Mouse (Mus musculus) forebrain, embryonic 14.5 days (tissue): Measurements from ENCODE around the gene Klk6. TPM values are rescaled to one million over a fixed set of nuclear protein-coding genes. Genes with fewer than 3 reads are reported as not detected.
A peak's percentile ranks its signal among the peaks of the same experiment; 100 is the strongest.

Experiments
- ATAC-seq: fragments of 200-750 bp; cut with Nextera tagmentation; 2 replicates; pipeline ENCODE4 v1.8.0; 2017; ENCODE audit warnings: mild to moderate bottlenecking, moderate library complexity
- DNase-seq: peaks from one replicate; pipeline ENCODE4 v3.0.0-alpha.2; 2015; ENCODE audit warnings: low spot score
- H3K27ac ChIP-seq: fragments of 300-500 bp; sonication (generic); 2 replicates; pipeline ENCODE4 v1.5.1; 2014; ENCODE audit warnings: low read depth, mild to moderate bottlenecking, control low read depth, low read length, moderate library complexity
- H3K27me3 ChIP-seq: fragments of 300-500 bp; sonication (generic); replicated peaks from 2 replicates; pipeline ENCODE4 v1.6.1; 2014; ENCODE audit warnings: low read length, control low read depth, mixed read lengths; ENCODE audit not compliant: control insufficient read depth, insufficient read depth
- H3K36me3 ChIP-seq: fragments of 300-500 bp; sonication (generic); 2 replicates; pipeline ENCODE4 v1.6.1; 2014; ENCODE audit warnings: low read length, control low read depth; ENCODE audit not compliant: control insufficient read depth, insufficient read depth
- H3K4me1 ChIP-seq: fragments of 300-500 bp; sonication (generic); 2 replicates; pipeline ENCODE4 v1.6.1; 2014; ENCODE audit warnings: antibody characterized with exemption, low read length, control low read depth; ENCODE audit not compliant: control insufficient read depth, insufficient read depth
- H3K4me2 ChIP-seq: fragments of 300-500 bp; sonication (generic); 2 replicates; pipeline ENCODE4 v1.6.1; 2014; ENCODE audit warnings: mild to moderate bottlenecking, control low read depth, low read length
- H3K4me3 ChIP-seq: fragments of 300-500 bp; sonication (generic); 2 replicates; pipeline ENCODE4 v1.5.1; 2014; ENCODE audit warnings: low read depth, low read length, control low read depth
- H3K9ac ChIP-seq: fragments of 300-500 bp; sonication (generic); 2 replicates; pipeline ENCODE4 v1.6.1; 2014; ENCODE audit warnings: mild to moderate bottlenecking, low read length, control low read depth, moderate library complexity
- H3K9me3 ChIP-seq: fragments of 300-500 bp; sonication (generic); replicated peaks from 2 replicates; pipeline ENCODE4 v1.6.1; 2016; ENCODE audit warnings: low read length, control low read depth, mixed read lengths; ENCODE audit not compliant: control insufficient read depth
- WGBS: fragments of 180-500 bp; shearing (Covaris S2); extraction: QIAGEN DNeasy Blood & Tissue Kit; methylation state at CpG from one replicate; pipeline ENCODE4 v1.1.7; 2014; 5-methylcytosine and 5-hydroxymethylcytosine counted together
- polyA plus RNA-seq: library from polyadenylated mRNA; unstranded; fragments of >200 nt; fragmentation: Nextera tagmentation; extraction: Ambion mirVana; gene quantifications from 2 replicates; pipeline ENCODE4 v1.2.1, GENCODE M21; 2014

The Klk6 gene
- polyA plus RNA-seq, 1 experiment from 2014 or later: not detected

DNA sequence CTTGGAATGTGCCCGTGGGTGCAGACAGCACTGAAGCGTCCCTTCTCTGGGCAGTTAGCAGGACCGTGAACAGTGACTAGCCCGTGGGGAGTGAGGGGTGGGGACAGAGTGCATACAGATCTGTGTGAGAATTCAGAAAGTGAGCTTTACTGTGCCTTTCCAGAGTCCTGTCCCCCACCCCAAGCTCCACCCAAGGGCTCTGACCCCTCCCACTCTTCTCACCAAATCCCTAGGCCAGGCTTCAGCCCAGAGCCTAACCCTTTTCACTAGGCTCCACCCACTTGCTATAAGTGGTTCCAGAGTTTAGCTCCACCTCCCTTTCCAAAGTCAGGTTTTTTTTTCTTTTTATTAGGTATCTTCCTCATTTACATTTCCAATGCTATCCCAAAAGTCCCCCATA is 19.5 kb downstream of the Klk6 start:
- H3K27ac ChIP-seq: no peak overlapping the region
- no peaks in the 10 kb centered on the region for H3K27me3 ChIP-seq
- ATAC-seq (no peak), DNase-seq (no peak)
- no peaks in the 10 kb centered on the region for H3K9me3 ChIP-seq
- 93% methylated on average over 4 of the region's 4 CpGs for WGBS
- no peak overlapping the region for H3K4me2 ChIP-seq
- H3K4me3 ChIP-seq: no peak overlapping the region
- H3K4me1 ChIP-seq: no peaks in the 10 kb centered on the region
- no peak overlapping the region for H3K9ac ChIP-seq
- no peaks in the 10 kb centered on the region for H3K36me3 ChIP-seq

DNA sequence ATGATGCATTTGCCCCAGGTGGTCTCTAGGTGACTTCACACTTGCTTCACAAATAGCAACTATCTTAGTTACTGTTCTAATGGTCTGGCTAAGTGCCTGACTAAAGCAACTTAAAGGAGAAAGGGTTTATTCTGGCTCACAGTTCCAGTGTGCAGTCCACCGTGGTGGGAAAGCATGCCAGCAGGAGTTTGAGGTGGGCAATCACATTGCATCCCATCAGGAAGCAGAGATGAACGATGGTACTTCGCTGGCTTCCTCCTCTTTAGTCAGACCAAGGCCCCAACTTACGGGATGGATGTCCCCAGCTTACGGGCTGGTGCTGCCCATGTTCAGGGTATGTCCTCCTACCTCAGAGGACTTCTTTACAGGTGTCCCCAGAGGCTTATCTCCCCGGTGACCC is 27.3 kb downstream of the Klk6 start:
- DNase-seq (no peak), ATAC-seq (no peak)
- Histone ChIP-seq H3K9ac (no peak overlapping the region), H3K4me1 (no peaks in the 10 kb centered on the region), H3K4me3 (no peak overlapping the region), H3K9me3 (no peaks in the 10 kb centered on the region), H3K36me3 (no peaks in the 10 kb centered on the region), H3K27ac (no peak overlapping the region), H3K27me3 (no peaks in the 10 kb centered on the region), H3K4me2 (no peak overlapping the region)
- 93% methylated on average over 6 of the region's 6 CpGs for WGBS

- no peaks in the 10 kb centered on the region for H3K27me3 ChIP-seq
- WGBS: 85% methylated on average over 9 of the region's 9 CpGs
- H3K9ac ChIP-seq: no peak overlapping the region
- H3K4me1 ChIP-seq: no peaks in the 10 kb centered on the region
- ATAC-seq: no peak
- no peak overlapping the region for H3K27ac ChIP-seq
- H3K9me3 ChIP-seq: no peaks in the 10 kb centered on the region
- no peak overlapping the region for H3K4me2 ChIP-seq
- H3K36me3 ChIP-seq: no peaks in the 10 kb centered on the region
- no peak overlapping the region for H3K4me3 ChIP-seq
- no peak for DNase-seq
Observed at GRCm38 (mm10) chr7:43854642-43855380, 30.5 kb downstream of the Klk6 start.

- Histone ChIP-seq H3K4me2 (no peak overlapping the region), H3K9ac (no peak overlapping the region), H3K27ac (no peak overlapping the region), H3K4me1 (no peaks in the 10 kb centered on the region), H3K4me3 (no peak overlapping the region), H3K9me3 (no peaks in the 10 kb centered on the region), H3K36me3 (no peaks in the 10 kb centered on the region), H3K27me3 (no peaks in the 10 kb centered on the region)
- ATAC-seq (no peak), DNase-seq (no peak)
- WGBS: 76% methylated on average over 3 of the region's 3 CpGs
Observed at GRCm38 (mm10) chr7:43855709-43856108, 31.4 kb downstream of the Klk6 start.

DNA sequence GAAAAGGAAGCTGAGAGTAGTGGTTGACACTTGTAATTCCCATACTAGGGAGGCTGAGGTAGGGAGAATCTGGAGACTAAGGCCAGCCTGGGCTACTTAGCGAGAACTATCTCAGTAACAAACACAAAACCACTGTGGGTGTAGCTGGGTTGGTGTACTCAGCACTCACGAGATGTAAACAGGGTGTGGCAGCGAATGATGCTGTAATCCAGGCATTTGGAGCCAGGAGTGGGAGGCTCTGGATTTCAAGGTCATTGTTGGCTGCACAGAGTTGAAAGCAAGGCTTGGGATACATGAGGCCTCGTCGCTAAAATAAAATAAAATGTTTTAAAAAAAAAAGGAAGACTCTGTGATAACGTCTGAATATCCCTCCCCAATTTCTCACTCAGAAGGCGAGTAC is 32.0 kb downstream of the Klk6 start:
- Histone ChIP-seq H3K36me3 (no peaks in the 10 kb centered on the region), H3K9me3 (no peaks in the 10 kb centered on the region), H3K4me3 (no peak overlapping the region), H3K9ac (no peak overlapping the region), H3K4me1 (no peaks in the 10 kb centered on the region), H3K4me2 (no peak overlapping the region), H3K27me3 (no peaks in the 10 kb centered on the region), H3K27ac (no peak overlapping the region)
- 86% methylated on average over 7 of the region's 7 CpGs for WGBS
- ATAC-seq (no peak), DNase-seq (no peak)

GRCm38 (mm10) chr7:43857501-43857900 is 33.2 kb downstream of the Klk6 start:
- no peak overlapping the region for H3K4me3 ChIP-seq
- no peaks in the 10 kb centered on the region for H3K9me3 ChIP-seq
- no peaks in the 10 kb centered on the region for H3K27me3 ChIP-seq
- 96% methylated on average over 12 of the region's 12 CpGs for WGBS
- no peaks in the 10 kb centered on the region for H3K4me1 ChIP-seq
- H3K36me3 ChIP-seq: no peaks in the 10 kb centered on the region
- no peak for ATAC-seq
- no peak for DNase-seq
- no peak overlapping the region for H3K4me2 ChIP-seq
- no peak overlapping the region for H3K27ac ChIP-seq
- H3K9ac ChIP-seq: no peak overlapping the region

GRCm38 (mm10) chr7:43860411-43860810 is 36.1 kb downstream of the Klk6 start:
- Histone ChIP-seq H3K9ac (no peak overlapping the region), H3K27me3 (no peaks in the 10 kb centered on the region), H3K4me3 (no peak overlapping the region), H3K4me1 (no peaks in the 10 kb centered on the region), H3K27ac (no peak overlapping the region), H3K36me3 (no peaks in the 10 kb centered on the region), H3K9me3 (no peaks in the 10 kb centered on the region), H3K4me2 (no peak overlapping the region)
- no peak for ATAC-seq
- 28% methylated on average over 8 of the region's 8 CpGs for WGBS
- DNase-seq: no peak

DNA sequence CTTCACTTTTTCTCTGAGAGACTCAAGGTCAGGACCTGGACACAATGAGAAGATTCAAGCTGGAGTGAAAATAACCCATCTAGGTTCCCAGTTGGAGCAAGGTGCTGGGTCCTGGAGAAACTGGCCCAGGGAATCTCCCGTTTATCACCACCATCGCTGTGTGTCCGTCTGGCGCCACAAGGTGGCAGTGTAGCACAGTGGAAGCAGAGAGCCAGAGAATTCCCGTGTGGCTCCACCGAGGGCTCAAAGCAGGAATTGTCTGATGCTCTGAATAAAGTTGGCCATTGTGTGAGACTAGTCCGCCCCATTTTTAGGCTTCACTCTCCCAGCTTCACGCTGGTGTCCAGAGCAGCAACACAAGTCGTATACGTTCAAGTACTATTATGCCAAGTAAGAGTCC is 48.9 kb downstream of the Klk6 start:
- Histone ChIP-seq H3K36me3 (no peaks in the 10 kb centered on the region), H3K4me1 (no peaks in the 10 kb centered on the region), H3K9me3 (no peaks in the 10 kb centered on the region), H3K27ac (no peak overlapping the region), H3K4me2 (no peak overlapping the region), H3K9ac (no peak overlapping the region), H3K27me3 (no peaks in the 10 kb centered on the region), H3K4me3 (no peak overlapping the region)
- ATAC-seq: peak; percentile 54; the same call in 1 of the 2 replicates
- 2% methylated on average over 10 of the region's 10 CpGs for WGBS
- DNase-seq: peak; percentile 82

- Histone ChIP-seq H3K4me3 (no peak overlapping the region), H3K9me3 (no peaks in the 10 kb centered on the region), H3K4me1 (no peaks in the 10 kb centered on the region), H3K36me3 (no peaks in the 10 kb centered on the region), H3K4me2 (no peak overlapping the region), H3K27me3 (no peaks in the 10 kb centered on the region), H3K27ac (no peak overlapping the region), H3K9ac (no peak overlapping the region)
- DNase-seq: no peak
- WGBS: 67% methylated on average over 3 of the region's 3 CpGs
- ATAC-seq: no peak; the same call in 1 of the 2 replicates
Observed at GRCm38 (mm10) chr7:43873674-43874073, 49.4 kb downstream of the Klk6 start.
